Mouse (Mus musculus): ENCODE measurements around the gene Armc3.

GRCm38 (mm10) chr2:19350167-19350566 lies 151.1 kb downstream of the Armc3 start:
- TF ChIP-seq CTCF (IDR thresholded peaks at IDR 0.05): no peak
- no peak for TF ChIP-seq POLR2A (IDR thresholded peaks at IDR 0.05; ENCODE audit: insufficient read depth, low read depth, low read length)

Measured in heart, adult 2 months (tissue).